Mouse (Mus musculus): Measurements from ENCODE around the gene Ahrr.

Gene Ahrr

GRCm38 (mm10) chr13:74237574-74237973 lies 54.6 kb downstream of the Ahrr start:
- no peak for DNase-seq (ENCODE audit: low read depth)

- DNase-seq (ENCODE audit: low read depth): no peak
Measured at GRCm38 (mm10) chr13:74220659-74221058, 71.5 kb downstream of the Ahrr start.

GRCm38 (mm10) chr13:74218441-74218840 lies 73.7 kb downstream of the Ahrr start:
- DNase-seq (ENCODE audit: low read depth): no peak

- DNase-seq (ENCODE audit: low read depth): no peak
Measured at GRCm38 (mm10) chr13:74208986-74209345, 83.2 kb downstream of the Ahrr start.

GRCm38 (mm10) chr13:74208317-74208985 lies 83.7 kb downstream of the Ahrr start, which contains the start of gene Exoc3:
Gene Exoc3 (minus strand): TSS chr13:74208732.
- DNase-seq (ENCODE audit: low read depth): peak; percentile 89

- DNase-seq (ENCODE audit: low read depth): no peak
Measured at GRCm38 (mm10) chr13:74196451-74196850, 95.7 kb downstream of the Ahrr start.

GRCm38 (mm10) chr13:74192613-74193012 lies 99.5 kb downstream of the Ahrr start:
- DNase-seq (ENCODE audit: low read depth): peak; percentile 18

GRCm38 (mm10) chr13:74183011-74183695 lies 109.0 kb downstream of the Ahrr start:
- DNase-seq (ENCODE audit: low read depth): no peak

- DNase-seq (ENCODE audit: low read depth): no peak
Measured at GRCm38 (mm10) chr13:74172036-74172435, 120.1 kb downstream of the Ahrr start.

GRCm38 (mm10) chr13:74169446-74170164 lies 122.5 kb downstream of the Ahrr start:
- DNase-seq (ENCODE audit: low read depth): no peak

GRCm38 (mm10) chr13:74167492-74167891 lies 124.6 kb downstream of the Ahrr start:
- DNase-seq (ENCODE audit: low read depth): no peak

- DNase-seq (ENCODE audit: low read depth): no peak
Measured at GRCm38 (mm10) chr13:74167057-74167413, 125.1 kb downstream of the Ahrr start.

GRCm38 (mm10) chr13:74166348-74167056 lies 125.6 kb downstream of the Ahrr start:
- DNase-seq (ENCODE audit: low read depth): peak; percentile 58
